20 mouse cellular contexts compared by ENCODE assay signal in the genomic region with DNA sequence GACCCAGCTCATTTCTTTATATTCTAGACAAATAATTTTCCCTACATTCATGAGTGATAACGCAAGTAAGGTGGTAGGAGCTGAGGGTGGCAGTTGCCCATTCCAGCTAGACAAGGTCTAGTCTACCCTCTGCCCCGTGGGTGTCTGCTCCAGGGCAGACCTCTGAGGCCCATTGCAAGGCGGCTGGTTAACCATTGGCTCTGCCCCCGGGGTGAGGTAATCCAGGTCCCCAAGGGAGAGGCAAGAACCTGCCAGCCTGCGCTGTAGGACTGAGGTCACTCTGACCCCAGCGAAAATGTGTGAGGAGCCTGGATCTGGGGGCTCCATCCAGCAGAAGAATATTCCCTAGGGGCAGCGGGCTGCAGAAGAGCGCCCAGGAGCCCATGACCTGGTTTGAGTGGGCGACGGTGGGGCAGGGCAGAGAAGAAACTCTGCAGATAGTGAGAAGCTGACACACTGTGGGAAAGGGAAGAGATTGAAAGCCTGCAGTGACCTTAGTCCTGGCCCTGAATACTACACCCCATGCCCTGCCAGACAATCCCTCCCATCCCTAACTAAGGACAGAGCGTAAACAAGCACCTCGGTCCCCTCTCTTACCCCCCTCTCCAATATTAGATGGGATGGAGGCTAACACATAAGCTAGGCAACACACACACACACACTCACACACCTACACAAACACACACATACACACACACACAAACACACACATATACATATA. TPM values are rescaled to one million over a fixed set of nuclear protein-coding genes. Genes with fewer than 3 reads are reported as not detected.
A peak's percentile ranks its signal among the peaks of the same experiment; 100 is the strongest.
DNase-seq lines count a peak whose midpoint lies in the region; ATAC-seq and TF ChIP-seq lines count a peak whose summit lies in the region.
"Had no signal": no experiment of that assay in that cellular context is flagged by ENCODE, and none has a peak within 500 bp of the region (broad histone marks: within the 10 kb centered on the region; RNA-seq: fewer than 3 reads in every experiment).

No protein-coding gene starts in this region.

- peak; percentile 63 for DNase-seq in adrenal gland, adult 2 months
- DNase-seq in adrenal gland, postnatal 4 days (ENCODE audit: low spot score in 2 of 2) = no peak
- peak; percentile 39 for DNase-seq in testis, postnatal 14 days (ENCODE audit: low spot score)
- DNase-seq in testis, postnatal 10 days (ENCODE audit: low spot score) = no peak
- no peak for DNase-seq in kidney, postnatal 0 days (ENCODE audit: low spot score)
- peak; percentile 60 for DNase-seq in stomach, postnatal 0 days (ENCODE audit: low spot score)
- DNase-seq in left cerebral cortex, postnatal 14 days (ENCODE audit: low spot score in 2 of 2) = no peak
- DNase-seq: cerebellum, adult 11 months; forebrain, postnatal 0 days; gastrocnemius, postnatal 25 days; lung, postnatal 36 days; right cerebral cortex, postnatal 4 days had no signal

- ATAC-seq in kidney, postnatal 0 days (replicated peaks; ENCODE audit: low FRiP score, low read depth) = peak; percentile 83
- peak; percentile 73 for ATAC-seq in stomach, postnatal 0 days (ENCODE audit: low FRiP score, low TSS enrichment)
- ATAC-seq in heart, embryonic 12.5 days (ENCODE audit: insufficient number of reproducible peaks, low FRiP score) = no peak
- ATAC-seq: forebrain, postnatal 0 days; midbrain, embryonic 13.5 days had no signal

- TF ChIP-seq EP300 in stomach, postnatal 0 days (optimal IDR thresholded peaks at IDR 0.05) = no peak

- H3K27me3 ChIP-seq in kidney, postnatal 0 days (ENCODE audit: insufficient read depth, low read length) = no peaks in the 10 kb centered on the region
- H3K27me3 ChIP-seq in stomach, postnatal 0 days (ENCODE audit: control insufficient read depth, insufficient read depth, low read length) = no peaks in the 10 kb centered on the region
- H3K27me3 ChIP-seq in heart, embryonic 12.5 days (replicated peaks) = peaks cover 4% of the 10 kb centered on the region
- H3K27me3 ChIP-seq: CH12.LX; midbrain, embryonic 13.5 days had no signal

- no peak for TF ChIP-seq CTCF in kidney, postnatal 0 days (IDR thresholded peaks at IDR 0.05; ENCODE audit: low read depth)
- TF ChIP-seq CTCF in stomach, postnatal 0 days (IDR thresholded peaks at IDR 0.05; ENCODE audit: low read depth) = no peak

- no peaks in the 10 kb centered on the region for H3K36me3 ChIP-seq in kidney, postnatal 0 days (ENCODE audit: insufficient read depth, low read length)
- no peaks in the 10 kb centered on the region for H3K36me3 ChIP-seq in stomach, postnatal 0 days (ENCODE audit: control insufficient read depth, insufficient read depth, low read length)
- no peaks in the 10 kb centered on the region for H3K36me3 ChIP-seq in heart, embryonic 12.5 days
- H3K36me3 ChIP-seq: midbrain, embryonic 13.5 days had no signal

- H3K27ac ChIP-seq in kidney, postnatal 0 days = peak overlapping the region; percentile 27; the same call in 1 of the 2 replicates
- H3K27ac ChIP-seq in stomach, postnatal 0 days (replicated peaks) = peak overlapping the region; percentile 74
- H3K27ac ChIP-seq in heart, embryonic 12.5 days (ENCODE audit: poor library complexity, severe bottlenecking) = no peak overlapping the region
- H3K27ac ChIP-seq: layer of hippocampus, adult 2 months; liver, embryonic 14.5 days; midbrain, embryonic 13.5 days had no signal

- 48% methylated on average over 12 of the region's 12 CpGs for WGBS in kidney, postnatal 0 days
- WGBS in stomach, postnatal 0 days = 55% methylated on average over 12 of the region's 12 CpGs
- WGBS in heart, embryonic 12.5 days = 65% methylated on average over 12 of the region's 12 CpGs

- no peak overlapping the region for H3K4me3 ChIP-seq in kidney, postnatal 0 days (replicated peaks; ENCODE audit: low read depth, low read length)
- H3K4me3 ChIP-seq in stomach, postnatal 0 days (ENCODE audit: low read depth, low read length) = no peak overlapping the region
- no peak overlapping the region for H3K4me3 ChIP-seq in heart, embryonic 12.5 days
- H3K4me3 ChIP-seq: layer of hippocampus, adult 2 months; midbrain, embryonic 13.5 days had no signal

- intact Hi-C loops in left cerebral cortex, postnatal 14 days (cut with DNase I) = no loop called here

- no peak overlapping the region for H3K4me2 ChIP-seq in kidney, postnatal 0 days (ENCODE audit: low read length)
- H3K4me2 ChIP-seq in stomach, postnatal 0 days (replicated peaks; ENCODE audit: low read depth) = no peak overlapping the region
- H3K4me2 ChIP-seq in heart, embryonic 12.5 days = no peak overlapping the region
- H3K4me2 ChIP-seq: heart, embryonic 11.5 days; midbrain, embryonic 13.5 days had no signal

- no peak overlapping the region for H3K9ac ChIP-seq in kidney, postnatal 0 days (ENCODE audit: low read depth, low read length)
- no peak overlapping the region for H3K9ac ChIP-seq in stomach, postnatal 0 days (ENCODE audit: low read length)
- H3K9ac ChIP-seq in heart, embryonic 12.5 days = no peak overlapping the region
- H3K9ac ChIP-seq: forebrain, postnatal 0 days; liver, embryonic 14.5 days; midbrain, embryonic 13.5 days had no signal

- H3K9me3 ChIP-seq in kidney, postnatal 0 days (replicated peaks; ENCODE audit: low read length) = no peaks in the 10 kb centered on the region
- H3K9me3 ChIP-seq in stomach, postnatal 0 days (ENCODE audit: control insufficient read depth, low read length) = no peaks in the 10 kb centered on the region
- no peaks in the 10 kb centered on the region for H3K9me3 ChIP-seq in heart, embryonic 12.5 days (replicated peaks)
- H3K9me3 ChIP-seq: midbrain, embryonic 13.5 days had no signal

- H3K4me1 ChIP-seq in kidney, postnatal 0 days (replicated peaks; ENCODE audit: insufficient read depth, low read length) = no peaks in the 10 kb centered on the region
- H3K4me1 ChIP-seq in stomach, postnatal 0 days (replicated peaks; ENCODE audit: control insufficient read depth, insufficient read depth) = no peaks in the 10 kb centered on the region
- no peaks in the 10 kb centered on the region for H3K4me1 ChIP-seq in heart, embryonic 12.5 days (replicated peaks)
- H3K4me1 ChIP-seq: midbrain, embryonic 13.5 days had no signal

RNA-seq across cellular contexts. Expression of a gene that starts 21.1 kb away (rescaled TPM):
- under 1 TPM in 1 of 2 experiments, not detected in 1; 0.38 TPM for total RNA-seq in adrenal gland, adult 2 months (2021)
- polyA plus RNA-seq in adrenal gland, adult 2 months (2012; rRNA removed) = 0.10 and 0.46 TPM in 2 replicates
- total RNA-seq in adrenal gland, postnatal 4 days (2021) = 1 to 10 TPM in 1 of 2 experiments, under 1 TPM in 1; 0.37 to 4.7 TPM
- 36.1 and 39.2 TPM in 2 replicates for polyA plus RNA-seq in kidney, postnatal 0 days (2015; fragmentation: Nextera tagmentation; extraction: Ambion mirVana)
- polyA plus RNA-seq in stomach, postnatal 0 days (2015; fragmentation: Nextera tagmentation; extraction: Ambion mirVana) = 152 and 162 TPM in 2 replicates
- 0.48 and 0.91 TPM in 2 replicates for polyA plus RNA-seq in heart, embryonic 12.5 days (2016; fragmentation: Nextera tagmentation; extraction: Ambion mirVana)
- not detected for total RNA-seq in left cerebral cortex, postnatal 14 days (2021)
- total RNA-seq: forebrain, postnatal 0 days; hematopoietic stem cell, adult 5-6 weeks; layer of hippocampus, adult 2 months; left cerebral cortex, postnatal 10 days had no signal

RNA-seq across cellular contexts. Expression of a gene that starts 46.6 kb away (rescaled TPM):
- total RNA-seq in adrenal gland, adult 2 months (2021) = 10 to 100 TPM; 50.5 to 60.8 TPM
- 41.1 and 41.6 TPM in 2 replicates for polyA plus RNA-seq in adrenal gland, adult 2 months (2012; rRNA removed)
- 10 to 100 TPM; 47.3 to 48.8 TPM for total RNA-seq in adrenal gland, postnatal 4 days (2021)
- polyA plus RNA-seq in kidney, postnatal 0 days (2015; fragmentation: Nextera tagmentation; extraction: Ambion mirVana) = 56.5 and 62.8 TPM in 2 replicates
- 54.7 and 61.2 TPM in 2 replicates for polyA plus RNA-seq in stomach, postnatal 0 days (2015; fragmentation: Nextera tagmentation; extraction: Ambion mirVana)
- polyA plus RNA-seq in heart, embryonic 12.5 days (2016; fragmentation: Nextera tagmentation; extraction: Ambion mirVana) = 61.0 and 62.0 TPM in 2 replicates
- 10 to 100 TPM; 53.2 to 54.1 TPM for total RNA-seq in left cerebral cortex, postnatal 14 days (2021)

Comparison
In these comparisons a context has a peak if more than half of its experiments do, and no peak if none do; other contexts are left out.
1. DNase-seq: peak in adrenal gland, adult 2 months (single experiment), testis, postnatal 14 days (single experiment) and stomach, postnatal 0 days (single experiment); none in adrenal gland, postnatal 4 days (0 of 2), testis, postnatal 10 days (single experiment), kidney, postnatal 0 days (single experiment) and left cerebral cortex, postnatal 14 days (0 of 2).
2. RNA of a gene that starts 21.1 kb away (polyA plus RNA-seq): 152 to 162 TPM in stomach, postnatal 0 days and 36.1 to 39.2 TPM in kidney, postnatal 0 days; 0.48 to 0.91 TPM in heart, embryonic 12.5 days and 0.10 to 0.46 TPM in adrenal gland, adult 2 months; every median in the first group is over 10 times any median in the second.